ENCODE assay signal across 15 mouse cellular contexts in genomic region chr11:8792146-8792545, GRCm38 (mm10).
A peak's percentile ranks its signal among the peaks of the same experiment; 100 is the strongest.
DNase-seq lines count a peak whose midpoint lies in the region; TF ChIP-seq lines count a peak whose summit lies in the region.
"Had no signal": no experiment of that assay in that cellular context is flagged by ENCODE, and none has a peak within 500 bp of the region (broad histone marks: within the 10 kb centered on the region; RNA-seq: fewer than 3 reads in every experiment).

No protein-coding gene starts in this region.

- no peak for TF ChIP-seq POLR2A in thymus, adult 2 months (IDR thresholded peaks at IDR 0.05; ENCODE audit: control insufficient read depth, extremely low read depth, insufficient read depth, low read length, poor library complexity)

- no peaks in the 10 kb centered on the region for H3K9me3 ChIP-seq in heart, embryonic 10.5 days
- H3K9me3 ChIP-seq: limb, embryonic 15.5 days; midbrain, embryonic 10.5 days; stomach, embryonic 15.5 days had no signal

- DNase-seq in heart, embryonic 10.5 days (ENCODE audit: low spot score): peak; percentile 42
- no peak for DNase-seq in heart, adult 18-20 months
- peak; percentile 32 for DNase-seq in urinary bladder, postnatal 14 days (ENCODE audit: low spot score)
- DNase-seq in urinary bladder, adult 2 months (ENCODE audit: low spot score): no peak
- peak; percentile 43 for DNase-seq in thymus, adult 2 months
- no peak for DNase-seq in embryo, embryonic 9.5 days (ENCODE audit: extremely low spot score)
- DNase-seq in left cerebral cortex, adult 8-10 months (ENCODE audit: low spot score in 2 of 2): no peak
- DNase-seq: B cell, adult 2 months; gastrocnemius, postnatal 10 days; kidney, adult 2 months; liver, postnatal 0 days; spleen, adult 18-20 months had no signal

- H3K4me1 ChIP-seq in heart, embryonic 10.5 days: peaks cover 34% of the 10 kb centered on the region
- peaks cover 3% of the 10 kb centered on the region for H3K4me1 ChIP-seq in thymus, adult 2 months (replicated peaks; ENCODE audit: control insufficient read depth, insufficient read depth, low read length)
- H3K4me1 ChIP-seq: midbrain, embryonic 10.5 days had no signal

- H3K27me3 ChIP-seq in heart, embryonic 10.5 days (ENCODE audit: insufficient read depth, poor library complexity, severe bottlenecking): 0 out of 2 replicates have a peak, but pooled peaks cover 6% of the 10 kb centered on the region
- H3K27me3 ChIP-seq in thymus, adult 2 months (ENCODE audit: control insufficient read depth, insufficient read depth, low read length): no peaks in the 10 kb centered on the region
- H3K27me3 ChIP-seq: stomach, embryonic 15.5 days had no signal

- H3K36me3 ChIP-seq in heart, embryonic 10.5 days: no peaks in the 10 kb centered on the region
- H3K36me3 ChIP-seq in thymus, adult 2 months (ENCODE audit: control insufficient read depth, insufficient read depth, low read length): no peaks in the 10 kb centered on the region
- H3K36me3 ChIP-seq: limb, embryonic 15.5 days; midbrain, embryonic 10.5 days; stomach, embryonic 15.5 days had no signal

- no peak overlapping the region for H3K27ac ChIP-seq in heart, embryonic 10.5 days
- H3K27ac ChIP-seq in thymus, adult 2 months (ENCODE audit: control insufficient read depth, insufficient read depth, low read length): no peak overlapping the region
- H3K27ac ChIP-seq: limb, embryonic 15.5 days; midbrain, embryonic 10.5 days; stomach, embryonic 15.5 days had no signal

- TF ChIP-seq CTCF in thymus, adult 2 months (IDR thresholded peaks at IDR 0.05; ENCODE audit: borderline replicate concordance, control insufficient read depth, extremely low read depth, insufficient read depth, low read length, poor library complexity): no peak

- H3K4me3 ChIP-seq in heart, embryonic 10.5 days: no peak overlapping the region
- no peak overlapping the region for H3K4me3 ChIP-seq in thymus, adult 2 months (ENCODE audit: control insufficient read depth, insufficient read depth, low read length)
- H3K4me3 ChIP-seq: limb, embryonic 15.5 days; midbrain, embryonic 10.5 days; stomach, embryonic 15.5 days had no signal

- 69% methylated on average over 2 of the region's 2 CpGs for WGBS in heart, embryonic 10.5 days
- WGBS in thymus, adult 2 months: 9% methylated on average over 2 of the region's 2 CpGs

Comparison
In these comparisons a context has a peak if more than half of its experiments do, and no peak if none do; other contexts are left out.
1. DNase-seq: peak in heart, embryonic 10.5 days (single experiment), urinary bladder, postnatal 14 days (single experiment) and thymus, adult 2 months (single experiment); none in heart, adult 18-20 months (0 of 2), urinary bladder, adult 2 months (single experiment), embryo, embryonic 9.5 days (single experiment) and left cerebral cortex, adult 8-10 months (0 of 2).